Comparison of ENCODE assay signal across 12 mouse cellular contexts in the genomic region with DNA sequence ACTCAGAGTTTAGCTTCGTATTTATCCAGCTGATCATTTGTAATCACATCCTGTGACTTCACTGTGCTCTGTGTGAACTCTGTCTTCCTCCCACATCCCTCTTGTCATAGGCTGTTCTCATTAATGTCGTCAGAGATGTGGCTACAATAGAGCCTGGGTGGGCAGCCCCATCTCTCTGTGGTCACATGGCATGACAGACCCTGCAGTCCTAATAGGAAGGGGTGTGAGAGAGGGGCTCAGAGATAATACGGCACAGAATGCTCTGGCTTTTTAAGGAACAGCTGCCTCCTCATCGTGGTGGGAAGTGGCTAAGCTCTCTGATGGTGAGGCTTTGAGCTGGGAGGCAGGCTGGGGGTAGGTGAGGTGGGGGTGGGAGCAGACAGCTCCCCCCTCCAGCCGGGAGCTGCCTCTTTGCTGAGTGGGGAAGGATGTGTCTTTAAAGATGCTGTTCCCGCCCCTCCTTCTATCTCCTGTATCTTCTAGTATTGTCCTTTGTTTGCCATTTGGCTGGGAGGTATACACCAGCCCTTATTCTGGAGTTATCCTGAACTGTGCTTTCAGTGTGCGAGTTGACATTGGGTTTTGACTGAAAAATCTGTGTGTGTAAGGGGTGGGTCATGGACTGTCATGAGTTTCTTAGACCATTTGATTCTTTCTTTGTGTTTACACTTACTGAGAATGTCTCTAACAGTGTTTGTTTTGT. TPM values are rescaled to one million over a fixed set of nuclear protein-coding genes. Genes with fewer than 3 reads are reported as not detected.
DNase-seq lines count a peak whose midpoint lies in the region; ATAC-seq and TF ChIP-seq lines count a peak whose summit lies in the region.
"Had no signal": no experiment of that assay in that cellular context is flagged by ENCODE, and none has a peak within 500 bp of the region (broad histone marks: within the 10 kb centered on the region; RNA-seq: fewer than 3 reads in every experiment).

No protein-coding gene starts in this region.

- DNase-seq in brain, adult 2 months (ENCODE audit: low read depth, low spot score): peak; percentile 63
- peak; percentile 28 for DNase-seq in embryonic facial prominence, embryonic 11.5 days (ENCODE audit: low spot score)
- peak; percentile 47 for DNase-seq in midbrain, postnatal 0 days (ENCODE audit: low spot score)
- DNase-seq in liver: no peak
- DNase-seq in left cerebral cortex, adult 8-10 months (ENCODE audit: low spot score in 2 of 2): no peak
- DNase-seq in thymus, postnatal 0 days (ENCODE audit: low spot score): no peak
- DNase-seq: heart, adult 11 months had no signal

- WGBS in embryonic facial prominence, embryonic 11.5 days: 42% methylated on average over 7 of the region's 7 CpGs
- 21% methylated on average over 7 of the region's 7 CpGs for WGBS in hindbrain, embryonic 13.5 days
- whole genome bisulfite sequencing in midbrain, postnatal 0 days: 7% methylated on average over 7 of the region's 7 CpGs

- no peak overlapping the region for H3K4me2 ChIP-seq in embryonic facial prominence, embryonic 11.5 days (ENCODE audit: low read depth, low read length)
- peak overlapping the region; percentile 44 for H3K4me2 ChIP-seq in hindbrain, embryonic 13.5 days
- peak overlapping the region; percentile 33 for H3K4me2 ChIP-seq in midbrain, postnatal 0 days (ENCODE audit: low read depth, low read length, poor library complexity, severe bottlenecking)

- TF ChIP-seq CTCF in midbrain, postnatal 0 days (IDR thresholded peaks at IDR 0.05): peak; percentile 15; the same call in 1 of the 2 replicates

- H3K36me3 ChIP-seq in embryonic facial prominence, embryonic 11.5 days (replicated peaks; ENCODE audit: control insufficient read depth, insufficient read depth, low read depth, low read length): no peaks in the 10 kb centered on the region
- H3K36me3 ChIP-seq in hindbrain, embryonic 13.5 days: no peaks in the 10 kb centered on the region
- H3K36me3 ChIP-seq in midbrain, postnatal 0 days (ENCODE audit: insufficient read depth, low read length): no peaks in the 10 kb centered on the region

- H3K9me3 ChIP-seq in embryonic facial prominence, embryonic 11.5 days (replicated peaks; ENCODE audit: control insufficient read depth, low read length): no peaks in the 10 kb centered on the region
- no peaks in the 10 kb centered on the region for H3K9me3 ChIP-seq in hindbrain, embryonic 13.5 days
- no peaks in the 10 kb centered on the region for H3K9me3 ChIP-seq in midbrain, postnatal 0 days (ENCODE audit: low read length)

- ATAC-seq in embryonic facial prominence, embryonic 11.5 days (replicated peaks; ENCODE audit: insufficient number of reproducible peaks, low FRiP score, low TSS enrichment, low read depth): peak; percentile 83
- peak; percentile 79 for ATAC-seq in hindbrain, embryonic 13.5 days (ENCODE audit: low FRiP score)
- ATAC-seq in midbrain, postnatal 0 days (ENCODE audit: low FRiP score): peak; percentile 76

- H3K4me1 ChIP-seq in embryonic facial prominence, embryonic 11.5 days (ENCODE audit: control insufficient read depth, insufficient read depth, low read length): no peaks in the 10 kb centered on the region
- peaks cover 92% of the 10 kb centered on the region for H3K4me1 ChIP-seq in hindbrain, embryonic 13.5 days (replicated peaks)
- peaks cover 40% of the 10 kb centered on the region for H3K4me1 ChIP-seq in midbrain, postnatal 0 days (ENCODE audit: insufficient read depth, low read length)

- no peaks in the 10 kb centered on the region for H3K27me3 ChIP-seq in embryonic facial prominence, embryonic 11.5 days (ENCODE audit: control insufficient read depth, insufficient read depth, low read length)
- no peaks in the 10 kb centered on the region for H3K27me3 ChIP-seq in hindbrain, embryonic 13.5 days
- no peaks in the 10 kb centered on the region for H3K27me3 ChIP-seq in midbrain, postnatal 0 days (ENCODE audit: insufficient read depth, low read length)

- H3K9ac ChIP-seq in embryonic facial prominence, embryonic 11.5 days (replicated peaks; ENCODE audit: low read length): no peak overlapping the region
- peak overlapping the region; percentile 69 for H3K9ac ChIP-seq in hindbrain, embryonic 13.5 days
- 0 out of 2 replicates have a peak overlapping the region, but pooled peaks have one; percentile 1 for H3K9ac ChIP-seq in midbrain, postnatal 0 days (replicated peaks; ENCODE audit: low read length, poor library complexity, severe bottlenecking)

- no peak overlapping the region for H3K4me3 ChIP-seq in embryonic facial prominence, embryonic 11.5 days (ENCODE audit: low read depth, low read length)
- H3K4me3 ChIP-seq in hindbrain, embryonic 13.5 days: peak overlapping the region; percentile 16
- no peak overlapping the region for H3K4me3 ChIP-seq in midbrain, postnatal 0 days (ENCODE audit: low read depth, low read length)

- H3K27ac ChIP-seq in embryonic facial prominence, embryonic 11.5 days (replicated peaks; ENCODE audit: low read depth, low read length): no peak overlapping the region
- H3K27ac ChIP-seq in hindbrain, embryonic 13.5 days: peak overlapping the region; percentile 93
- peak overlapping the region; percentile 73 for H3K27ac ChIP-seq in midbrain, postnatal 0 days (ENCODE audit: low read depth, low read length)

RNA-seq across cellular contexts. Expression of a gene that starts 30.8 kb away (rescaled TPM):
- 19.1 and 22.1 TPM in 2 replicates for polyA plus RNA-seq in embryonic facial prominence, embryonic 11.5 days (2014; fragmentation: Nextera tagmentation; extraction: Ambion mirVana)
- 173 and 185 TPM in 2 replicates for polyA plus RNA-seq in hindbrain, embryonic 13.5 days (2015; fragmentation: Nextera tagmentation; extraction: Ambion mirVana)
- total RNA-seq in midbrain, postnatal 0 days (2014; rRNA removed): 159 and 196 TPM in 2 replicates
- 118 and 124 TPM in 2 replicates for polyA plus RNA-seq in midbrain, postnatal 0 days (2015; fragmentation: Nextera tagmentation; extraction: Ambion mirVana)
- total RNA-seq in left cerebral cortex, adult 8-10 months (2022): 100 to 1,000 TPM; 200 to 222 (median 215) TPM
- 0.05 and 0.18 TPM in 2 replicates for polyA plus RNA-seq in thymus, postnatal 0 days (2015; fragmentation: Nextera tagmentation; extraction: Ambion mirVana)

RNA-seq across cellular contexts. Expression of a gene that starts 43.3 kb away (rescaled TPM):
- polyA plus RNA-seq in embryonic facial prominence, embryonic 11.5 days (2014; fragmentation: Nextera tagmentation; extraction: Ambion mirVana): not detected in 2 replicates
- not detected in 2 replicates for polyA plus RNA-seq in hindbrain, embryonic 13.5 days (2015; fragmentation: Nextera tagmentation; extraction: Ambion mirVana)
- total RNA-seq in midbrain, postnatal 0 days (2014; rRNA removed): not detected in 2 replicates
- polyA plus RNA-seq in midbrain, postnatal 0 days (2015; fragmentation: Nextera tagmentation; extraction: Ambion mirVana): not detected in 2 replicates
- total RNA-seq in left cerebral cortex, adult 8-10 months (2022): not detected
- polyA plus RNA-seq in thymus, postnatal 0 days (2015; fragmentation: Nextera tagmentation; extraction: Ambion mirVana): not detected in 2 replicates
- total RNA-seq: hematopoietic stem cell, adult 5-6 weeks; layer of hippocampus, adult 8-10 months had no signal
- polyA plus RNA-seq: limb, embryonic 11.5 days; lung, embryonic 16.5 days had no signal

Comparison
In these comparisons a context has a peak if more than half of its experiments do, and no peak if none do; other contexts are left out.
1. DNase-seq: peak in brain, adult 2 months (single experiment), embryonic facial prominence, embryonic 11.5 days (single experiment) and midbrain, postnatal 0 days (single experiment); none in liver (single experiment), left cerebral cortex, adult 8-10 months (0 of 2) and thymus, postnatal 0 days (single experiment).
2. RNA of a gene that starts 30.8 kb away (polyA plus RNA-seq): 173 to 185 TPM in hindbrain, embryonic 13.5 days, 118 to 124 TPM in midbrain, postnatal 0 days and 19.1 to 22.1 TPM in embryonic facial prominence, embryonic 11.5 days; 0.05 to 0.18 TPM in thymus, postnatal 0 days; every median in the first group is over 10 times any median in the second.
3. Peak in every context shown above with its lines, with median percentiles within 50 percentile points of each other: ATAC-seq.